Mouse (Mus musculus) brain, embryonic 14.5 days (tissue): ENCODE data around the gene Gnai2. TPM values are rescaled to one million over a fixed set of nuclear protein-coding genes. Genes with fewer than 3 reads are reported as not detected.
A peak's percentile ranks its signal among the peaks of the same experiment; 100 is the strongest.

ENCODE experiments used
- DNase-seq: peaks from one replicate; pipeline ENCODE4 v3.0.0-alpha.2; 2011; ENCODE audit warnings: low read depth
- CTCF ChIP-seq: fragments of 200-500 bp; IDR thresholded peaks from 2 replicates; pipeline ENCODE4 v1.5.1; 2012; ENCODE audit warnings: inconsistent platforms, mild to moderate bottlenecking, moderate library complexity, borderline replicate concordance; ENCODE audit not compliant: insufficient read depth, insufficient read length; ENCODE audit errors: extremely low read depth
- POLR2A ChIP-seq: fragments of 200-500 bp; IDR thresholded peaks from 2 replicates; pipeline ENCODE4 v1.6.1; 2012; ENCODE audit warnings: mild to moderate bottlenecking, inconsistent platforms, borderline replicate concordance; ENCODE audit not compliant: poor library complexity, insufficient read depth, insufficient read length, severe bottlenecking; ENCODE audit errors: extremely low read depth
- polyA plus RNA-seq: library from polyadenylated mRNA; depleted of rRNA; stranded (reverse); fragments of >200 nt; gene quantifications from 2 replicates; pipeline ENCODE4 v1.2.3, GENCODE M21; 2012

The Gnai2 gene
- polyA plus RNA-seq, 1 experiment, result 488 TPM

DNA sequence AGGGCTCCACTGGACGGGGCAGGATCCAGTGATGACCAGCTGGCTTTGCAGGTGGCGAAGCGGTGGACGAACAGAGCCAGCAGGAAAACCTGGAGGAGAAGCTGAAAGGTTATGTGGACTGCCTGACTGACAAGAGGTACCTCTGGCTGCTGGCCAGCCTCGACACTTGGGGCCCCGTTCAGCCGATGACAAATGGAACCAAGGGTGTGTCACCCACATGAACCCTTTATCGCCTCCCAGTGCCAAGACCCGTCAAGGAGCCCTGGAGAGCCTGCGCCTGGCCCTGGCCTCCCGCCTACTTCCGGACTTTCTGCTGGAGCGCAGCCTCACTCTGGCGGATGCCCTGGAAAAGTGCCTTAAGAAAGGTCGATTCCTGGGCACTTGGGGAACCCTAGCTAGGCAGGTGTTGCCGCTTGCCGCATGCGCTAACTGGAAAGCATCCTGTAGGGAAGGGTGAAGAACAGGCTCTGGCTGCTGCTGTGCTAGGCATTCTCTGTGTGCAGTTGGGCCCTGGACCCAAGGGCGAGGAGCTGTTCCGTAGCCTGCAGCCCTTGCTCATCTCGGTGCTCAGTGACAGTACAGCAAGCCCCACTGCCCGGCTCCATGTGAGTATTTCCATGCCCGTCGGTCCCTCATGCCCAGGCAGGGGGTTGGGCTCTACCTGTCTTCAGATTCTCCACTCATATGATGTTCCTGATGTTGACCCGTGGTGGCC lies 45.0 kb downstream of the Gnai2 start:
- no peak for TF ChIP-seq POLR2A
- no peak for TF ChIP-seq CTCF
- DNase-seq, result no peak

DNA sequence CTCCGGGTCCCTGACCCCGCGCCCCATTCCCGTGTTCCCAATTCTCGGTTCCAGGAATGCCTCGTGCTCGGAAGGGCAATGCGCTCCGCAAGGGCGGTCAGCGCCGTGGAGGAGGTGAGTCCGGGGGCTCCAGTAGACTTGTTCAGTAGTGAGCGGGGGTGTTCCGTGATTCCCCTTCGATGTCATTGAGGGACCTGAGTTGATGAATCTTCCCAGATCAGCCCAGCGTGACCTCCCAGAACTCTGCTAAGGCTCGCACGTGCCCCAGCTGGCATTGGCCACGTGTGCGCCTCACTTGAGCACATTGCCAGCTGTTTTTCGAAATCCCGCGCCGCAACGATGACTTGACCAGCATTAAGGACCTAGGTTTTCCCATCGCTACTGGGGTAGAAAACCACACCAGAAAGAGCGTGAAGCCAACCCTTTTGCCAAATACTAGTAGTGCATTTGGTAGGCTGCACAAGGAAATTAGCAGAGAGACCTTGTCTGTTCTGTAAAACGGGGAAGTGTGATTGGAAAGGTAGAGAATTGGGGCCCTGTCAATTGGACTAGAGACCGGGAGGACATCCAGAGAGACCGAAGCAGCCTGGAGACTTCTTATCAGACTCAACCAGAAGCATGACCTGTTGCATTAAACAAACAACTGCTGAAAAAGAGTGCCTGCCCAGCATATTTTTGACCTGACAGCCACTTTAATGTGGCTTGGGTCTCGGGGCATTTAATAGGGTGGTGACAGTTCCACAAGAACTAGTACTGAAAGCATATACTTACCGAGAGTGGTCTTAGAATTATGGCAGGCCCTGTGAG lies 47.1 kb downstream of the Gnai2 start:
- DNase-seq, result peak; percentile 56
- TF ChIP-seq POLR2A, result no peak
- no peak for TF ChIP-seq CTCF

DNA sequence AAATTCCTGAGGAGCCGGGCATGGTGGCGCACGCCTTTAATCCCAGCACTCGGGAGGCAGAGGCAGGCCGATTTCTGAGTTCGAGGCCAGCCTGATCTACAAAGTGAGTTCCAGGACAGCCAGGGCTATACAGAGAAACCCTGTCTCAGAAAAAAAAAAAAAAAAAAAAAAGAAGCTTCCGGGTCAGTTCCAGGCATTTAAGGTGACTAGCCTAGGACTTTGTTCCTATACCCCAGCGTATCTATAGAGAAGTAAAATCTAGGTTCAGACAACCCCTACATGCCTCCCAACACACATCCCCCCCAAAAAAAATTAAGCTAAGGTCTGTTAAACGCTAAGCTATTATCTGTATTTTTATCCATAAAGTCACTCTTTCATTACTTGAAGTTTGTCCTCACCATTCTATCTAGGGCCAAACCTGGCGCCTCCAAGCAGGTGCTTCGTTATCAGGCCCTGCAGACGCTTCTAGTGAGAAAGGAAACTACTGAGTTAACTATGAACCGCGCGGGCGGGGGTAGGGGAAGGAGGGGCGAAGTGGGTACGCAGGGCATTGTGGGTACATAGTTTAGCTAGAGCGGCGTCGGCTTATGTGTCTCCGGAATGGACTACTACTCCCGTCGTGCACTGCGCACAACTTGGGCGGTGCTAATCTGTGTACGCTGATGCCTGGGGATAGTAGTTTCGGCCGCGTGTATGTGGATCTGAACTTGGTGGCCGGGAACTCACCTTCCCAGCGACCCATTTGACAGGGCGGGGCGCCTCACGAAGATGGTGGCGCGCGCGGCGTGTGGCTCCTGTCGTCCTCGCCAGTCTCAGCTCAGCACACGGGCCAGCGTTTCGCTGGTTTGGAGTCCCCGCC lies 48.0 kb downstream of the Gnai2 start, which contains the start of gene Ifrd2:
Gene Ifrd2, plus strand, starts transcription at position 669 of the 859 bp plus-strand sequence.
- peak; percentile 100 for DNase-seq
- TF ChIP-seq CTCF (no peak), POLR2A (peak; percentile 59; the same call in 1 of the 2 replicates)

DNA sequence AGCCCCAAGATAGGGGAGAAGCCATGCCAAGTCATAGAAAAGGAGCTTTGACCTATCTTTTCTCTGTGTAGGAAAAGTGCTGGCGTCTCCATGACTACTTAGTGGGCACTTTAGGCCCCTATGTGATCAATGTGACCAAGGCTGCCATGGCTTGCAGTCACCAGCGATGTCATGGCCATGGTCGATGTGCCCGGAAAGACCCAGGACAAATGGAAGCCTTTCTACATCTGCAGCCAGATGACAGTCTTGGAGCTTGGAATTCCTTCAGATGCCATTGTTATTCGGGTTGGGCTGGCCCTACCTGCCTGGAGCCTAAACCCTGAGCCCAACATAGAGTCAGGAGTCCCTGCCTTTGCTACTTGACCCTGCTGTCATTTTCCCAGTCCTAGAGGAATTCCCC lies 48.7 kb downstream of the Gnai2 start:
- TF ChIP-seq POLR2A (no peak), CTCF (no peak)
- no peak for DNase-seq

DNA sequence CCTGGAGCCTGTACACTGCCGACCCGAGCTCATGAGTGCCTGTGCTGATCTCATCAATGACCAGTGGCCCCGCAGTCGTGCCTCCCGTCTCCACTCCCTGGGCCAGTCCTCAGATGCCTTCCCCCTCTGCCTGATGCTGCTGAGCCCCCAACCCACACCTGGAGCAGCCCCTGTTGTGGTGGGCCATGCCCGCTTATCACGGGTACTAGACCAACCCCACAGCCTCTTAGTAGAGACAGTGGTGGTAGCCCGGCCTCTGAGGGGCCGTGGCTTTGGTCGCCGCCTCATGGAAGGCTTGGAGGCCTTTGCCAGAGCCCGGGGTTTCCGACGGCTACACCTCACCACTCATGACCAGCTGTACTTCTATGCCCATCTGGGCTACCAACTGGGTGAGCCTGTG lies 52.0 kb downstream of the Gnai2 start:
- TF ChIP-seq POLR2A (no peak), CTCF (no peak)
- DNase-seq, result no peak

DNA sequence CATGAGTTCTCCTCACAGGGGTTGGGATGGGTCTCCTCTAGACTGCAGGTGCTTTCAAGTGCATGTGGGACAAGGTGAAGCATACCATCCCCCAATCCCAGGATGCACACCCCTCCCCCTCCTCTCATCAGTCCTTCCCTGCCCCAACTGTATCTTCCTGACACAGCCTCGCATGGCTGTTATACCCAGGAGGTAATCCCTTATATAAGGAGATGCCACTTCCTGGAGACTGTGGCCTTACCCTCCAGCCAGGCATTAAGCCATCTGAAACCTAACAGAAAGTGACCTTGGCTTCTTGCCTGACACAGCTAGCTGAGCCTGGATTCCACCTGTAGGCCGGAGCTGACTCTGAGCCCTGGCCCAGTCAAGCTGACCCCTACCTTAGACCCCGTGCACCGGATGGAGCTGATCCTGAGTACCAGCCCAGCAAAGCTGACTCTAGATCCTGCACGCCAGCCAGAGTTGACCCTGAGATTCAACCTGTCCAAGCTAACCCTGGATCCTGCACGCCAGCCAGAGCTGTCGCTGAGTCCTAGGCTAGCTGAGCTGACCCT lies 52.6 kb downstream of the Gnai2 start:
- DNase-seq, result no peak
- TF ChIP-seq CTCF (no peak), POLR2A (no peak)

DNA sequence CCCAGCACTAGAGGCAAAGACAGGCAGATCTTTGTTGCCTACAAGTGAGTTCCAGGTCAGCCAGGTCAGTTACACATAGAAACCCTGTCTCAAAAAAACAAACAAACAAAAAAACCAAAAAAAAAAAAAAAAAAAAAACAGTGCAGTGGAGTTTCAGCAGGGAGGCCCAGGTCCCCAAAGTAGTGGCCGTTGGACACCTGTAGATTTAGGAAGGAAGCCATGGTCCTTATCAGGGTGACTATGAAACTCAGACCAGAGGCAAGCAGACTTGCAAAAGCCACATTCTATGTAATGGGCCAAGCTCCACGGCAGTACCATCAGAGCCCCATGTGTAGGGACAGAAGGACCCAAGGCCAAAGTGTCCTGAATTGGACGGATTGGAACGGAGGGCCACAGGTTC lies 53.6 kb downstream of the Gnai2 start:
- DNase-seq, result no peak
- no peak for TF ChIP-seq CTCF
- TF ChIP-seq POLR2A, result no peak

DNA sequence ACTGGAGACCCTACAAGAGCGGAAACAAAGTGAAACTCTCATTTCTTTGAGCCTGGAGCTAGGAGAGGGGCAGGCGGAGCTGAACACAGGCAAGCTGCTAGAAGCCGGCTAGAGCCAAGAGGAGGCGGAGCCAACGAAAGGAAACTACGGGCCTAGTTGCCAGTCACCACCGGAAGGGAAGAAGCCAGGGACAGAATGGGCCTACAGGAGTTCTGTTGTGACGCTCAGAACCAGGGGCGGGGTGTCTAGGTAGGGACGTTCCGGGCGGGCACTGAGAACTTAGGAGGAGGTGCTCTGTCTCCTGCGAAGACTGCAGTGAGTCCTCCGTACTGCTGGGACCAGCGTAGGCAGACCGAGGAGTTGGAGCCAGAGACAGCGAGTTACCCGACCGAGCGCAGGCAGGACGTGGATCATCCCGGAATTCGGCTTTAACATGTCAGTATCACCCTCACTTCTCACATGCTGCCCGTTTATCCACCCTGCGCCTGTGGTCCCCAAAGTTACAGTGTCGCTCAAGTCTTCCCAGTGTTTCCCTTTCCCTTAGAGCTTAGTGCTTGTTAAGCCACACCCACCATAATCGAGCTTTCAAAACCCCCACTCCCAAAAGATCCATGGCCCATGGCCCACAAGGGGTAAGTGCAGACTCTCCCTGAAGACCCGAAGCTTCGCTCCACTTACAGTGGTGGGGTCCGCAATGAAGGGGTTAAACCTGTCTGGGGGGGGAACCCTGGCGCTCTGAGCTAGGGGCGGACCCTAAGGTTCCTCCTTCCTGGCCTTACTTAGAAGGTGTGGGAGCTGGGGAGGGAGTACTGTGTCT lies 54.5 kb downstream of the Gnai2 start, which contains the start of gene Hyal3:
Gene Hyal3, plus strand, starts transcription at position 318 of the 817 bp plus-strand sequence.
- TF ChIP-seq CTCF (no peak), POLR2A (peak; percentile 50; the same call in 1 of the 2 replicates)
- peak; percentile 95 for DNase-seq

DNA sequence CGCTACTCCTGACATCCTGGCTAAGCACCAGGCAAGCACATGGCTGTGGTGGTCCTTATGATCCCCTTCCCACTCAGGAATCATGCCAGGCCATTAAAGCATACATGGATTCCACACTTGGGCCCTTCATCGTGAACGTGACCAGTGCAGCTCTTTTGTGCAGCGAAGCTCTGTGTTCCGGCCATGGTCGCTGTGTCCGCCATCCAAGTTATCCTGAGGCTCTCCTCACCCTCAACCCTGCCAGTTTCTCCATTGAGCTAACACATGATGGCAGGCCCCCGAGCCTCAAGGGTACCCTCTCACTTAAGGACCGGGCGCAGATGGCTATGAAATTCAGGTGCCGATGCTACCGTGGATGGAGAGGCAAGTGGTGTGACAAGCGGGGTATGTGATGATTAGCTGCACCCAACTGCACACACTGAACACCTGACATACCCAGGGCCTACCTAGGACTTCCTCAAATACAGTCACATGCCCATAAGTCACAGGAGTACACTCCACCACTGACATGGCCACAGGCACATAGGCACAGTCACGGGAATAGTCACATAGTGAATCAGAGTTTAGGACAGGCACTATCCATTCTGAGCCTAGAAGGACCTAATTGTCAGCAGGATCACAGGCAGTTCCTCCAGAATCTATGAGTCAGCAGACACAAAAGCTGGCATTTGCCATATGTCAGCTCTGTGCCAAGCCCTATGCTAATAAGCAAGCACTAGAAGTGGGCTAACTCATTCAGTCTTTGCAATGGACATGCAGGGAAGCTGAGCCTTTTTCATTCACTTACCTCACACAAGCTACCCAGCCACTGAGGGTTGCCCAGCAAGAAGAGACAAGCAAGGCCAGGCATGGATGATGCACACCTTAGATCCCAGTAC lies 55.9 kb downstream of the Gnai2 start:
- TF ChIP-seq CTCF, result no peak
- no peak for TF ChIP-seq POLR2A
- peak; percentile 41 for DNase-seq
